Comparison of ENCODE assay signal across 9 mouse cellular contexts in genomic region chr3:116217398-116217797, GRCm38 (mm10). TPM values are rescaled to one million over a fixed set of nuclear protein-coding genes. Genes with fewer than 3 reads are reported as not detected.
DNase-seq lines count a peak whose midpoint lies in the region.
"Not testable (repeated sequence)": the region's sequence is repeated elsewhere in the genome, so short reads cannot be mapped to it uniquely, and the experiment has no call there.
"Had no signal": no experiment of that assay in that cellular context is flagged by ENCODE, and none has a peak within 500 bp of the region (broad histone marks: within the 10 kb centered on the region; RNA-seq: fewer than 3 reads in every experiment).

No protein-coding gene starts in this region.

- not testable (repeated sequence) for H3K36me3 ChIP-seq in ES-E14 (ENCODE audit: control insufficient read depth, insufficient read depth, low read length, poor library complexity, severe bottlenecking)

- peak; percentile 80 for DNase-seq in ES-CJ7 (ENCODE audit: low read depth, low spot score)
- DNase-seq in ES-E14 (ENCODE audit: low read depth, low spot score) = peak; percentile 45
- peak; percentile 61 for DNase-seq in R1 (ENCODE audit: low read depth, low spot score)
- peak; percentile 5 for DNase-seq in WW6 (ENCODE audit: low read depth, low spot score)
- DNase-seq in ZHBTc4 (ENCODE audit: low read depth, low spot score) = peak; percentile 78
- DNase-seq in heart, adult 11 months = peak; percentile 44
- peak; percentile 6 for DNase-seq in thymus, postnatal 14 days

- H3K4me3 ChIP-seq in ES-E14 (ENCODE audit: insufficient read depth in 1 of 2, low read depth in 1 of 2, low read length in 2 of 2, poor library complexity in 1 of 2, severe bottlenecking in 1 of 2) = not testable (repeated sequence)

- not testable (repeated sequence) for H3K9me3 ChIP-seq in ES-E14 (ENCODE audit: control insufficient read depth, insufficient read depth, low read depth, low read length)

- not testable (repeated sequence) for H3K9ac ChIP-seq in ES-E14 (ENCODE audit: insufficient read depth, low read depth, low read length, poor library complexity, severe bottlenecking)

- not testable (repeated sequence) for H3K4me1 ChIP-seq in ES-E14 (ENCODE audit: control insufficient read depth in 2 of 2, insufficient read depth in 2 of 2, low read length in 2 of 2, poor library complexity in 1 of 2)

- not testable (repeated sequence) for H3K27ac ChIP-seq in ES-E14 (ENCODE audit: insufficient read depth, low read depth, low read length, poor library complexity, severe bottlenecking)

- in situ Hi-C loops in ES-E14 (cut with MboI; ENCODE audit: low sequenced_read_pairs in 2 of 2, unreplicated experiment in 2 of 2) = not testable (repeated sequence)

RNA-seq across cellular contexts. Expression of gene Gpr88, which starts 35.9 kb away (rescaled TPM):
- not detected in 2 replicates for total RNA-seq in ES-E14 (2012; rRNA removed)
- total RNA-seq: CH12.LX, MEL had no signal

Comparison
In these comparisons a context has a peak if more than half of its experiments do, and no peak if none do; other contexts are left out.
1. DNase-seq: peak in every context shown above with its lines; median percentile 80 in ES-CJ7; 78 in ZHBTc4; 61 in R1; 45 in ES-E14; 44 in heart, adult 11 months; 6 in thymus, postnatal 14 days; 5 in WW6.